In genomic region chr3:65417913-65418594, GRCm38 (mm10) we compare ENCODE assay signal across 18 mouse cellular contexts. TPM values are rescaled to one million over a fixed set of nuclear protein-coding genes. Genes with fewer than 3 reads are reported as not detected.
DNase-seq lines count a peak whose midpoint lies in the region; ATAC-seq and TF ChIP-seq lines count a peak whose summit lies in the region.
"Had no signal": no experiment of that assay in that cellular context is flagged by ENCODE, and none has a peak within 500 bp of the region (broad histone marks: within the 10 kb centered on the region; RNA-seq: fewer than 3 reads in every experiment).

No protein-coding gene starts in this region.

- H3K4me2 ChIP-seq in liver, postnatal 0 days (ENCODE audit: low read depth, low read length): no peak overlapping the region
- H3K4me2 ChIP-seq in midbrain, embryonic 16.5 days (ENCODE audit: low read length): no peak overlapping the region
- H3K4me2 ChIP-seq: heart, embryonic 12.5 days; lung, embryonic 15.5 days had no signal

- WGBS in liver, postnatal 0 days (ENCODE audit: insufficient replicate concordance): 18% methylated on average over 5 of the region's 5 CpGs
- WGBS in midbrain, embryonic 16.5 days: 76% methylated on average over 5 of the region's 5 CpGs

- no peak overlapping the region for H3K9ac ChIP-seq in liver, postnatal 0 days (replicated peaks)
- no peak overlapping the region for H3K9ac ChIP-seq in midbrain, embryonic 16.5 days (ENCODE audit: low read depth, low read length)
- H3K9ac ChIP-seq: forebrain, postnatal 0 days; heart, embryonic 12.5 days; lung, embryonic 15.5 days had no signal

- TF ChIP-seq CTCF in liver, postnatal 0 days (IDR thresholded peaks at IDR 0.05; ENCODE audit: low read depth): no peak

- H3K36me3 ChIP-seq in liver, postnatal 0 days (replicated peaks; ENCODE audit: insufficient read depth, low read length): no peaks in the 10 kb centered on the region
- no peaks in the 10 kb centered on the region for H3K36me3 ChIP-seq in midbrain, embryonic 16.5 days (ENCODE audit: control insufficient read depth, insufficient read depth, low read length)
- H3K36me3 ChIP-seq: heart, embryonic 12.5 days; hindbrain, embryonic 10.5 days; lung, embryonic 15.5 days had no signal

- no peaks in the 10 kb centered on the region for H3K9me3 ChIP-seq in liver, postnatal 0 days (ENCODE audit: low read length)
- H3K9me3 ChIP-seq in midbrain, embryonic 16.5 days (replicated peaks; ENCODE audit: control insufficient read depth, low read length, poor library complexity, severe bottlenecking): no peaks in the 10 kb centered on the region
- H3K9me3 ChIP-seq: heart, embryonic 12.5 days; hindbrain, embryonic 10.5 days; lung, embryonic 15.5 days had no signal

- no peak overlapping the region for H3K27ac ChIP-seq in liver, postnatal 0 days (ENCODE audit: low read depth)
- no peak overlapping the region for H3K27ac ChIP-seq in midbrain, embryonic 16.5 days (ENCODE audit: low read length)
- H3K27ac ChIP-seq: hindbrain, embryonic 10.5 days; lung, embryonic 15.5 days had no signal

- peak; percentile 5 for DNase-seq in liver
- no peak for DNase-seq in liver, postnatal 0 days
- peak; percentile 19 for DNase-seq in embryo, embryonic 10.5 days (ENCODE audit: low spot score)
- no peak for DNase-seq in lung, postnatal 4 days
- DNase-seq in urinary bladder, adult 18-20 months (ENCODE audit: low spot score in 2 of 2): no peak
- DNase-seq: cerebellum, adult 11-12 months; cerebellum, postnatal 36 days; forebrain, postnatal 0 days; gastrocnemius, postnatal 14 days; kidney, postnatal 36 days had no signal

- no peak for TF ChIP-seq EP300 in liver, postnatal 0 days (IDR thresholded peaks at IDR 0.05; ENCODE audit: low read depth)

- no peak overlapping the region for H3K4me3 ChIP-seq in liver, postnatal 0 days (ENCODE audit: low read depth, low read length)
- H3K4me3 ChIP-seq in midbrain, embryonic 16.5 days (ENCODE audit: low read depth, low read length): no peak overlapping the region
- H3K4me3 ChIP-seq: erythroblast, embryonic 14.5 days; heart, embryonic 12.5 days; hindbrain, embryonic 10.5 days; lung, embryonic 15.5 days had no signal

- no peak for ATAC-seq in liver, postnatal 0 days
- peak; percentile 94 for ATAC-seq in megakaryocyte, adult 5-6 weeks (ENCODE audit: poor library complexity, severe bottlenecking)
- ATAC-seq in midbrain, embryonic 16.5 days: no peak
- ATAC-seq: CD4-positive, CD25-positive, alpha-beta regulatory T cell, adult 4 months; forebrain, postnatal 0 days; inflammation-experienced regulatory T-cells, adult 6 months had no signal

- no peaks in the 10 kb centered on the region for H3K4me1 ChIP-seq in liver, postnatal 0 days (ENCODE audit: insufficient read depth)
- H3K4me1 ChIP-seq in midbrain, embryonic 16.5 days (ENCODE audit: control insufficient read depth, insufficient read depth, low read length): no peaks in the 10 kb centered on the region
- H3K4me1 ChIP-seq: heart, embryonic 12.5 days; hindbrain, embryonic 10.5 days; lung, embryonic 15.5 days had no signal

- H3K27me3 ChIP-seq in liver, postnatal 0 days (ENCODE audit: insufficient read depth, low read length): no peaks in the 10 kb centered on the region
- H3K27me3 ChIP-seq in midbrain, embryonic 16.5 days (ENCODE audit: control insufficient read depth, insufficient read depth, low read depth, low read length): no peaks in the 10 kb centered on the region
- H3K27me3 ChIP-seq: heart, embryonic 12.5 days; lung, embryonic 15.5 days had no signal

RNA-seq across cellular contexts. Expression of gene Ssr3, which starts 25.6 kb away (rescaled TPM):
- polyA plus RNA-seq in liver, postnatal 0 days (2015; fragmentation: Nextera tagmentation; extraction: Ambion mirVana): 83.6 and 89.5 TPM in 2 replicates
- total RNA-seq in megakaryocyte, adult 5-6 weeks (2015): 220 and 234 TPM in 2 replicates
- 214 and 228 TPM in 2 replicates for total RNA-seq in megakaryocyte, adult 5-6 weeks (2017)
- polyA plus RNA-seq in midbrain, embryonic 16.5 days (2015; fragmentation: Nextera tagmentation; extraction: Ambion mirVana): 170 and 172 TPM in 2 replicates

Comparison
In these comparisons a context has a peak if more than half of its experiments do, and no peak if none do; other contexts are left out.
1. DNase-seq: peak in liver (single experiment) and embryo, embryonic 10.5 days (single experiment); none in liver, postnatal 0 days (single experiment), lung, postnatal 4 days (0 of 2) and urinary bladder, adult 18-20 months (0 of 2).